Mouse (Mus musculus) urinary bladder, postnatal 36 days (tissue): ENCODE data around the gene Zfp366.

Experiments
- DNase-seq, 2 experiments: peaks; one replicate each; pipeline ENCODE4 v3.0.0; 2022; ENCODE audit warnings: low spot score in 2 of 2, mixed read lengths in 1 of 2

Zfp366 gene

GRCm38 (mm10) chr13:99294176-99294575 is 109.6 kb downstream of the Zfp366 start:
- DNase-seq, result no peak

GRCm38 (mm10) chr13:99299921-99300320 is 115.3 kb downstream of the Zfp366 start:
- DNase-seq, result no peak
